Mouse (Mus musculus) mesoderm, embryonic 11.5 days (tissue): ENCODE results near the gene 1700061G19Rik.
A peak's percentile ranks its signal among the peaks of the same experiment; 100 is the strongest.
"Not testable (repeated sequence)": the region's sequence is repeated elsewhere in the genome, so short reads cannot be mapped to it uniquely, and the experiment has no call there.

Experiments
- DNase-seq: peaks from one replicate; pipeline ENCODE4 v3.0.0-alpha.2; 2012; ENCODE audit warnings: low read depth, low spot score

The 1700061G19Rik gene

DNA sequence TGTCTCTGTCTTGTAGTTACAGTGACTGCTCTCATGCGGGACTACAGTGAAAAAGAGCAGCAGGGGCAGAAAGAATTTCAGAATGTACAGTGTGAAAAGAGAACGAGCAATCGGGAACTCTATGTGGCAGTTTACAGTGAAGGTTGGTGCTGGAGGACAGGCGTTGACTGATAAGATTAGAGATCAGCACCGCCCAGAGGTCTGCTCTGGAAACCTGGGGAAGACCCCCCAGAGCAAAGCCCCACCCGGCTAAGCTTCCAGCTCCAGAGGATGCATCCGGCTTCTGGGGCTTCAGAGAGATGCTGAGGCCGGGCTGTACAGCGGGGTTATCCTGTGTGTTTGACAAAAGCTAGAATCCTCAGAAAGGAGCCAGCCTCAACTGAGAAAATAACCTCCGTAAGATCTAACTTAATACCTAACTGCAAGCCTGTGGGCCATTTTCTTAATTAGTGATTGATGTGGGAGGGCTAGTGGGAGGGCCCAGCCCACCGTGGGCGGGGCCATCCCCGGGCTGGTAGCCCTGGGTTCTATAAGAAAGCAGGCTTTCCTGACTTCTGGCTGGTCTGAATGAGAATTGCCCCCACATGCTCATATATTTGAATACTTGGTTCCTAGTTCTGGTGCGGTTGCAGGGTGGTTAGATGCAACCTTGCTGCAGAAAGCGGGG lies 4.9 kb upstream of the 1700061G19Rik start:
- DNase-seq: no peak

DNA sequence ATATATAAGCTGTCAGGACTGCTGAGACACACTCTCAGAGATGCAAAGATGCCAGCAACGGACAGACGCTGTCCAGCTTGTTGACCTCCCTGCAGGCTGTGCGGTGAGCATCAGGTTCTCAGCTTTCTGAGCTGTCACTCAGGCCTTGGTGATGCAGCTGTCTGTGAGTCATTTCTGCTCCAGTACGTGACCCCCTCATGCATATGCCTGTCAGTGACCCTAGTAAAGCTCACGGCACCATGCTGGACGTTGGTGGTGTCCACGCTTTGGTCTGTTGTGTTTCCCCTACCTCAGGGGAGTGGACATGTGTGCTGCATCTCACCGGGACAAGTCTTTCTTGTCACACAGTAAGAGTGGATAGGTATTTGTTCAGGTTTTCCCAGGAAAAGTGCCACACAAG lies 3.5 kb upstream of the 1700061G19Rik start:
- no peak for DNase-seq

DNA sequence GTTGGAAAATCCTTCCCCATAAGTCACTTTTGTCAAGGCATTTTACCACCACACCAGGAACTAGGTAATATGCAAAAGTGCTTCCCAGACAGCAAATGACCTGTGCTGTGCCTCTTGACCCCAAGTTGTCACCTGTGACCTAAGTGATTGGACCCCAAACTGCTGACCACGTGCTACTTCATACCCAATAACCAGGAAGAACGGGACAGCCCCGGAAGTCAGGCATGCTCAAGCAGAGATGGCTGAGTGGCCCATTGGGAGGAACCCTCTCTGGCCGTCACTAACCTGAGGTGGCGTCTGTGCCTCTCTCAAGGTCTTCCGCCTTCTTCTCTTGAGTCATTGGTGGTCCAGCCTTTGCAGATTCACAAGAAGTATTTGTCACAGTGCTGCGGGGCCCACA lies 2.8 kb upstream of the 1700061G19Rik start:
- no peak for DNase-seq

DNA sequence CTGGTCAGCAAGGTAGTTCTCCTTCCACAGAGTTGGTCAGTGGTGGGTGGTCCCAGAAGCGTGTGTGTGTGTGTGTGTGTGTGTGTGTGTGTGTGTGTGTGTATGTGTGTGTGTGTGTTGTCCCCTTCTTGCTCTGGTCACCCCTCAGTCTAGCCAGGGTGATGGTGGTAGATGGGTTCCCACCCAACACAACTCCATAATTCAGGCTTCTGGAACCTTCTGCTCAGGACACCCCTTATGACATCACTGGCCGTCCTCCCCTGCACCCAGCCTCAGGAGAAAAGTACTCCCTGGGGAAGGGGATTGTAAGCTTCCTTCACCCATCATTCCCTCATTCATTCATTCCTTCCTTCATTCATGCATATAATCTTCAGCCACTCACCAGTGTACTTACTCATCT lies 1.0 kb upstream of the 1700061G19Rik start, which contains the start of gene Acsbg2:
Gene Acsbg2, minus strand, starts transcription at position 211 of the 400 bp plus-strand sequence.
- no peak for DNase-seq

DNA sequence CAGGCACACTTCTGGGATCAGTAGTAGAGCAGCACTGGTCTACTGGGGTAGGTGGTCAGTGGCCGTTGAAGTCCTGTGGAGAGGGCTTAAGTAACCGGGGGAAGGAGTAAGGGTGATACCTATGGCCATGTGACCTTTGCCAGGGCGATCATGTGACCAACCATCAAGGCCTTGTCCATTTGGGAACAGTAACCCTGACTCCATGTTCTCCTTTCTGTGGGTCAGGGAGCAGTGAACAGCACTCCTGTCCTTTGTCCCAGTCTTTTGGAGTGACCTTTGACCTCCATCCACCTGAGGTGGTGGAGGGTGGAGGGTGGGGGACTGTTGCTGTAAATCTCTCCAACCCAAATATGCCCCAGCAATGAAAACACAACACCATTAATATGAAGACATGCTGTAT lies 1.2 kb downstream of the 1700061G19Rik start:
- DNase-seq: no peak

DNA sequence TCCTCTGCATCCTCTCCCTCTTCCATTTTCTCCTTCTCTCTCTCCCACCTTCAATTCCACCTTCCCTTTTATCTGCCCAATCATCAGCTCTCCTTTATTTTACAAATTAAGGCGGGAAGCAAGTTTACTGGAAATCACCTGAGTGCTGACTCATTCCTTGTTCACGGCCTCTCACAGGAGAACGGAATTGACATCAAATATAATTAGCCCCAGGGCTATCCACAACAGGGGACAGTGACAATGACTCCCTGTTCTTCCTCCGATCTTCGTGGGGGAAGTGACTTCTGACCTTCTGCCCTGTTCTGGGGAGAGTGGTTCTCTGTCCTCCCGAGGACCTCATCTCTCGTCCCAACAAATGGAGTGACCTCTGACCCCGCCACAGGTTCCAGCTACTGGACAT lies 1.7 kb downstream of the 1700061G19Rik start:
- DNase-seq: no peak

DNA sequence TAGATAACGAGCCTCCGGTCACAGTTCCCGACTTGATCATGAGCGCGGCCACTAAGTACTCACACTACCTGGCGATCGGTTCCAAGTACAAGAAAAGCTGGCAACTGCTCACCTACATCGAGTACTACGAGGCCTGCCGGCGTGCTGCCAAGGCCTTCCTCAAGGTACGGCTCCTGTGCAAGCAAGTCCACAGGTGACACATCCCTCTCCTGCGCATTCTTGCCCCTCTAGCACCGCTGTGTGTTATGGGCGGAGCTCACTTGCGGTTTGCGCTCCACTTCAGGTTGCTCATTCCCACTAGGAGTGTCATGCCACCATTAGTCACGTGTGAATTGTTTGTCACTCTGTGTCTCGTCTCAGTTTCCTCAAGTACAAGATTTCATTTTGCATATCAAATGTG lies 2.1 kb downstream of the 1700061G19Rik start:
- DNase-seq: no peak

DNA sequence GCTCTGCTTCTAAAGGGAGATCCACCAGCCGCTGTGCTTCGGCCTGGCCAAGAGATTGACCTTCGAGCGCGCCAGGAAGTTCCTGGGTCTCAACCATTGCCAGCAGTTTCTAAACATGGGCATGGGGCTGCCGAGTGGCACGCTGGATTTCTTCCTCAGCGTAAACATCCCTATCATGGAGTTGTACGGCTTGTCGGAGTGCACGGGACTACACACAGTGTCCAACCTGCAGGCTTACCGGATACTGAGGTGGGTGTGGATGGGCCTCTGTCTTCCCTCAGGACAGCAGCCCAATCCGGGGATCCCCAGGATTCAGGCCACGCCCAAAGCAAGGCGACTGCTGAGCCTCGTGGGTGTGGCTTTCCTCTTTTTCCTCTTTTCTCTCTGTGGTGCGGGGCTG lies 8.3 kb downstream of the 1700061G19Rik start:
- no peak for DNase-seq

DNA sequence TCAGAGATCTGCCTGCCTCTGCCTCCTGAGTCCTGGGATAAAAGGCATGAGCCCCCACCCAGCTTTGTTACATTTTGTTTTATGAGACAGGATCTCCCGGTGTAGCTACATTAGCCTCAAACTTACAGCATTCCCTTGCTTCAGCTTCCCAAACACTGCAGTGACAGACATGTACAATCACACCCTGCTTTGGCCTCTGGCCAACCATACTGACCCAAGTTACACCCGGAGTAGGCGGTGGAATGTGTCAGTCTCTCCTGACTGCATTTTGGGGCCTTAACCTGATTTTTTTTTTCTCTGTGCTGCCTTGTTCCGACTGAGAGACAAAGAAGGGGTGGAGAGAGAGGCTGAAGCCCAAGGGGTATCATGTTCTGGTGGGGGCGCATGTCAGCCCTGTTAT lies 9.1 kb downstream of the 1700061G19Rik start:
- no peak for DNase-seq

DNA sequence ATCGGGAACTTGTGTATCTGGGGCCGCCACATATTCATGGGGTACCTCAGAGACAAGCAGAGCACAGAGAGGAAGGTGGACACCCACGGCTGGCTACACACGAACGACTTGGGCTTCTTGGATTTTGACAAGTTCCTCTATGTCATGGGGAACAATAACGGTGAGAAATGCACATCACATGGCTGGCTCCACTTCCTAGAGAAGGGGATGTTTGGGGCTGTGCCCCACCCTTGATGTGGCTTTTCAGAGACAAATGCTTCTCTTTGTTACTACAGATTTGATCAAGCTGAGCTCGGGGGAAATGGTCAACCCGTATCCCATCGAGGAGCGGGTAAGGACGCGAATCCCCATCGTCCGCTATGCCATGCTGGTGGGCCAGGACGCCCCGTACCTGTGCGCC lies 9.5 kb downstream of the 1700061G19Rik start:
- DNase-seq: no peak

DNA sequence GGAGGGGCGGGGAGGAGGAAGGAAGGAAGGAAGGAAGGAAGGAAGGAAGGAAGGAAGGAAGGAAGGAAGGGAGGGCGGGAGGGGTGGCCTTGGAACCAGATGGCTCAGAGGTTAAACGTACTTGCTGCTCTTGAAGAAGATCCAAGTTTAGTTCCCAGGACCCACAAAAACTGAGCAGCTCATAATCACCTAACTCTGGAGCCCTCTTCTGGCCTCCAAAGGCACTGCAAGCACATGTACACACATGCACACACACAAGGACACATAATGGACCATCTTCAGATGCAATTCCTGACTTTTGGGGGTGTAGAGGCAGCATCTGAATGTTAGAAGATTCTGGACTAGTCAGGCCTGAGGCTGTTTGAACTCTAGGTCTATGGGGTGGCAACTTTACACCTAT lies 12.8 kb downstream of the 1700061G19Rik start:
- DNase-seq: no peak

DNA sequence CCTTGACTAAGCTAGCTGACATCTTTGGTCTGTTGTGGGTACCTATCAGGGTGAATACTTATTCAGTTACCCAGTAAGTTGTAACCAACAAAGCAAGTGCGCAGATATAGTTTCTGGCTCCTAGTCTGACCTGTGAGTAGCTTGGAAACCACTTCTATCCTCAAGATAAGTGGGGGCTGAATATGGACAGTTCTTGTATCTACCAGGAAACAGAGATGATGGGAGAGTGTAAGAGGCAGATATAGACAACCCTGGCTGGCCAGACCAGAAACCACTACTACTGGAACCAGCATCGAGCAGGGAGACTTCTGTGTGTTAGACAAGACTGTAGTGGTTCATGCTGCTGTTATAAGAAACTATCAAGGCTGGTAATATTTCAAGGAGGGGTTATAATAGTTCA lies 14.7 kb downstream of the 1700061G19Rik start:
- no peak for DNase-seq

DNA sequence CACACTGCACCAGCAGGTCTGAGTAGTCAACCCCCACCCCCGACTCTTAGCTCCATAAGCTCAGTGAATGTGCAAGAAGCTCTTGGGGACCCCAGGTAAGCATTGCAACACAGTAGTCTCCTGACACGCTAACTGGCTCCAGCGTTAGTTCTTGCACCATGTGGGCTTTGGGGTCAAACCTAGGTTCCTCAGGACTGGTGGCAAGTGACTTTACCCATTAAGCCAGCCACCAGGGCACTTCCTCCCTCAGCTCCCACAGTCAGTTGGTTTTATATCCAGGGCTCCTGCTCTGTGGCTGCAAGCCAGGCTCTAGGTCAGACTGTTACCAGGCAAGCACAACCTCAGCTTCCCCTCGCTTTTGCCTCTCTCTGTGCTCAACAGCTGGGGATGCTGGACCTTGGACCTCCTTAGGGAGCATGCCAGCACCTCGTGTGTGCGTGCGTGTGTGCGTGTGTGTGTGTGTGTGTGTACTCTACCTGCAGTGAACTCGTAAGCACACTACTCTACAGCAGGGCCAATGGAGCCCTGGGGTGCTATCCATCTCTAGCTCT lies 20.2 kb downstream of the 1700061G19Rik start:
- DNase-seq: no peak

DNA sequence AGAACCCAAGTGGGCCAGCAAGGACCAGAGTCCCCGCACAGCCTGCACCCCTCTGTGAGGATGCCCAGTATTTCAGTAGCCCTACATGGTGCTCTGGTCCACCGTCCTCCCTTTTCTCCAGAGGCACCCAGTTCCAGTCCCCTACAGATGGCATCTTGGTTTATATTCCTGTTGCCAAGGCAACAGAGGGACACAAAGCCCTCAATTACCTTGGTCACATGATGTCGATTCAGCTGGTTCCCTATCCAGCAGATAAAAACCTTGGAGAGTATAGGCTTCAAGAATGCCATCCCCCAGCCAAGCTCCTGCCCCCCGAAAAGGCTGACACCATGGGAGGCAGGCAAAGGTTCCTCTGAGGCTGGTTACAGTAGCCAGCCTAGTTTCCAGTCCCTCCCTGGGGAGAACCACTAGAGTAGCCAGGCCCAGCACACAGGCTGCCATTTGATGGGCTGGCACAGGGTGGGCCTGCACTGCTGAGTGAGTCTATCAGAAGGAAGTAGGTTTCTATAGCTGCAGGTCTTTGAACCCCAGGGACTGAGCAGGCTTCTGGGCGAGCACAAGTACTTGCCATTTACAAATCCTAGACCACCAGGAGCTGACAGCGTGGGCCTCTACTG lies 21.3 kb downstream of the 1700061G19Rik start:
- DNase-seq: no peak

DNA sequence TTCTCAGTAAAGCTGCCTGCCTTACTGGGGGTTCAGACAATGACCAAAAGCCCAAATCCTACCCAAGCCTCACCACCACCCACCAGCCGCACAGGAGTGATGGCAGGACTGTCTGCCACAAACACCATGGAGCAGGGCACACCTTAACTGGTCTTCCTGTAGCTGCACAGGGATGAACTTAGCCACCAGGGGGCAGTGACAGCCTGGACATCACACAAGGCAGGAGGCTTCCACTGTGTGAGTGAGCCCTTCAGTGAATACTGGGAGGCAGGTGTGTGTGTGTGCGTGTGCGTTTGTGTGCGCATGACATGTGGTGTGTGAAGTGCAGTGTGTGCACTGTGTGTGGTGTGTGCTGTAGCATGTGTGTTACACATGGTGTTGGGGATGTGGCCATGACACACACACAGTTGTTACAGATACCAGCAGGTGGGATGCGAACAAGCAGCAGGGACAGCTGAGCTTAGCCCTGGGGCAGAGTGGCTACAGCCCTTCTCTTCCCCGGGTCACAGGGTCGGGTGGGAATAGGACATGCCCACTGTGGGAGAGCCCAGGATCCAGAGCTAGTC lies 22.4 kb downstream of the 1700061G19Rik start:
- peak; percentile 78 for DNase-seq

DNA sequence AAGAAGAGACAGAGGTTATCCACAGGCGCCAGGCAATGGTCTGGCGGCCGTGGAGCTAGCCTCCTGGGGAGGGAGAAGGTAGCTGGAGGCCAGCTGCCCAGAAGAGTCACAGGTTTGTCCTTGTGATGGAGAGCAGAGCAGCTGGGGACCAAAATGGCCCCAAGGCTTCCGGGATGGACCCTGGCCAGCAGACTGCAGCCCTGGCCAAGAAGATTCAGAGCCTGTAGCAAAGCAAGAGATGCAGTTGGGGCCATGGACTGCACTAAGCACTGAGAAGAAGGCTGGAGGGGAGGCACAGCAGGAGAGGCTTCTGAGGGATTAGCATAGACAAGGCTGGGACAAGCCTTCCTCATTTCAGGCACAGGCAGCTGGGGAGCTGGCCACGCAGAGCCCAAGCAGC lies 27.4 kb downstream of the 1700061G19Rik start:
- DNase-seq: no peak

DNA sequence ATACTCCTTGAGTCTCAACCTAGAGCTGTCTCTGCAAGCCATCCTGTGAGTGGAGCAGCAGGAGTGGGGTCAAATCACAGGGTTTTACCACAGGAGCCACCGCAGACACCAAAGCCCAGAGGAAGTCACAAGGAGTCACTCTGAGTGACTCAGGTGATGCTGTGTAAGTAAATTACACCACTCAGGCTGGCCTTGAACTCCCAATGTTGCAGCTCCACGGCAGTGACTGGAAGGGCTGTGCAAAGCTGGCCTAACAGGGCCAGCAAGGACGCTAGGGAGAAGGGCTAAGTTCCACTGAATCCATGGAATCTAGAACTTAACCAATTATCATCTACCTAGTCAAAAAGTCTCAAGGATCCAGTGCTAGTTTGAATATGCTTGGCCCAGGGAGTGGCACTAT lies 30.9 kb downstream of the 1700061G19Rik start:
- DNase-seq: no peak

DNA sequence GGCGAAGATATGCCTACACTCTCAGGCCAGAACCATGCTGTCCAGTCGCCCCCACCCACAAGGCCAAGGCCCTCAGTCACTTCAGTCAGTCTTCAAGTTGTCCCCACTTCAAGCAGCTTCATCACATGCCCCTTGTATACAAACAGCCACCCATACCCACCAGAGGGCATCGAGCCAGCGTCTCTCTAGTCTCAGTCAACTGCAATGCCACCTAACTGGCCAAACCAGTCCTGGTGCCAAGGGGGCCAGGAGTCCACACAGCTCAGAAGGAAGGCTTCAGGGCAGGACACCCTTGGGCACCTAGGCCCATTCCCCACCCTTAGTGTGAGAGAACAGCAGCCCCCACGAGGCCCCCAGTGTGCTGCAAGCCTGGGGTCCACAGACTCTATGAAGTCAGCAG lies 31.8 kb downstream of the 1700061G19Rik start:
- DNase-seq: no peak

DNA sequence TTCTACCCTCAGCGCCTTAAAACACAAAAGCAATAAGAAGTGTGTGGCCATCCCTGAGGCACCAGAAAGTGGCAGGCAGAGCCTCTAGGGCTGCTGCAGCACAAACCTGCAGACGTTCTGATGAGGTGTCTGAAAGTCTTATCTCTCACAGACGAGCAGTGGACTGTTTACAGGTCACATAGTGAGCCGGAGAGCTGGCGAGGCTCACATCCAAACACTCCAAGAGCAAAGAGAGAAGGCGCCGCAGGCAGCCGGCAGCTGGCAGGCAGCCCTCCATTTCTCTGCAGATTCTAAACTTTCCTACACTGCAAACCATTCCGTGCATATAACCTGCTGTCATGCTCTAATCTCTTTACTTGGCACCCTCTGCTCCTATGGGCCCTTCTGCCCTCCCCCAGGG lies 32.6 kb downstream of the 1700061G19Rik start:
- DNase-seq: no peak

DNA sequence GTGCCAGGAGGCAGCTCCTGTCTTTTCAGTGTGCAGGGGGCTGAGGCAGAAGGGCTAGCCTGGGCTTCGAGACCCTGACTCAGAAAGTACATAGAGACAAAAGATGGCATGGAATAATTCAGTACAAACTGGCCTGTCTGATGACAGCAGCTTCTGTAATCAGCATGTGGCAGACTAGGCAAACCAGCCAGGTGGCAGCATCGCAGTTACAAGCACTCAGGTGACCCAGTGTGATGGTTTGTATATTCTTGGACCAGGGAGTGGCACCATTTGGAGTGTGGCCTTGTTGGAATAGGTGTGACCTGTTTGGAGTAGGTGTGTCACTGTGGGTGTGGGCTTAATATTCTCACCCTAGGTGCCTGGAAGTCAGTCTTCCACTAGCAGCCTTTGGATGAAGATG lies 34.5 kb downstream of the 1700061G19Rik start:
- not testable (repeated sequence) for DNase-seq

DNA sequence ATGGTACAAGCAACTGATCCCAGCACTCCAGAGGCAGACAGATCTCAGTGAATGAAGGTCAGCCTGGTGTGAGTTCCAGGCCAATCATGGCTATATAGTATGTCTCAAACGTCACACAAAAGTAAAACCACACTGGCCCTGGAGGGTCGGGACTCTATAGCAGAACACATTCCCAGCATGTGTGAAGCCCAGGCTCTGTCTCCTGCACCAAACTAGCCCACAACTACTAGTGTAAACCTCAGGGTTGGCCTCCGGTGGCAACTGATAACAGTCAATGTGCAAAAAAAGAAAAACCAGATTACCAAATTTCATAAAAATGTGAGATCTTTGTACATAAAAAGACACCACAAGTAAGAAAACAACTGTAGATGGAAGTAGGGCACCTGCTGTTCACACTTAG lies 37.7 kb downstream of the 1700061G19Rik start:
- no peak for DNase-seq

DNA sequence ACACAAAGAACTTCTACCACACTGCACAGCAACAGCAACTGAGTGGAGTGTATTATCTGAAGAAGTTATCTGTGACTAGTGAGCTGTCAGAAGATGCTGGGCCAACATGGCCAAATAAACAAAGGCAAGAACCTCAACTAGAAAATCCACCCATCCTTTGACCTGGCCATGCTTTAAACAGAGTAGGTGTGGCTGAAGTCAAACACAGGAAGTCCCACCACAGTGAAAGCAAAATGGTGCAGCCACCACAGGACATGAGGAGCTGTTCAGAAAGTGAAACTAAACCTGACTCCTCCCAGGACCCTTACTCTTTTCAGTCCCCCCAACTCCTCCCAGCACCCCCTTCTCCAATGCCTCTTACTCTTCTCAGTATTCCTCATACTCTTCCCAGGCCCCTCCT lies 38.2 kb downstream of the 1700061G19Rik start:
- DNase-seq: no peak

DNA sequence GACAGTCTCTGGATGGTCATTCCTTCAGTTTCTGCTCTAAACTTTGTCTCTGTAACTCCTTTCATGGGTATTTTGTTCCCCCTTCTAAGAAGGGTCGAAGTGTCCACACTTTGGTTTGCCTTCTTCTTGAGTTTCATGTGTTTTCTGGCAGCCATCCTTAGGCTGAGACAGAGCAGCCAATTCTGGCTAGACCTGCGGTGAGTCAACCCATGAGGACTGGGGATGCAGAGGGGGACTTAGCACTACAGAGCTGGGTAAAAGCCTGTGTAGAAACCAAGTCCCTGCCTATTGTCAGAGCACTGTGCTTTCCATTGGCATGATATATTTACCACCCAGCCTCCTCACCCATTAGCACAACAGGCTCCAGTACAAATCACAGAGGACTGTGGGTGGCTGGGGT lies 41.9 kb downstream of the 1700061G19Rik start:
- no peak for DNase-seq
